Mouse (Mus musculus): ENCODE measurements at regions not wholly inside any gene's neighbourhood (a gene's known extent, or its start where the extent isn't known, plus 50 kb on each side); places are given as distances from the start of the nearest gene placed in this dataset.

GRCm38 (mm10) chr1:154042956-154043355, 142.9 kb upstream of the Teddm2 start:
- no peak for TF ChIP-seq CTCF (IDR thresholded peaks at IDR 0.05)
- TF ChIP-seq EP300 (IDR thresholded peaks at IDR 0.05): no peak

Data from lung, postnatal 0 days (tissue).